Mouse (Mus musculus) bone marrow macrophage, adult 2 months (primary cell): ENCODE data around the gene Nog. TPM values are rescaled to one million over a fixed set of nuclear protein-coding genes. Genes with fewer than 3 reads are reported as not detected.

Experiments used
- H3K27ac ChIP-seq: 2 replicates; pipeline ENCODE4 v1.5.1; 2012; ENCODE audit warnings: low read depth, low read length; ENCODE audit not compliant: insufficient read depth
- H3K4me1 ChIP-seq: 2 replicates; pipeline ENCODE4 v1.6.1; 2012; ENCODE audit warnings: low read length; ENCODE audit not compliant: control insufficient read depth, insufficient read depth
- H3K4me3 ChIP-seq: 2 replicates; pipeline ENCODE4 v1.5.1; 2012; ENCODE audit warnings: mild to moderate bottlenecking, low read length, moderate library complexity; ENCODE audit not compliant: insufficient read depth
- CTCF ChIP-seq: IDR thresholded peaks from 2 replicates; pipeline ENCODE4 v1.5.1; 2012; ENCODE audit warnings: low read depth, mild to moderate bottlenecking, low read length, moderate library complexity
- POLR2A ChIP-seq: IDR thresholded peaks from 2 replicates; pipeline ENCODE4 v1.6.1; 2012; ENCODE audit warnings: mild to moderate bottlenecking, low read depth, low read length, borderline replicate concordance
- polyA plus RNA-seq: library from polyadenylated mRNA; stranded (reverse); fragments of >200 nt; gene quantifications from 2 replicates; pipeline ENCODE4 v1.2.4, GENCODE M21; 2012; ENCODE audit not compliant: missing spikeins, insufficient read depth, insufficient read length

The Nog gene
- polyA plus RNA-seq, 1 experiment: not detected

DNA sequence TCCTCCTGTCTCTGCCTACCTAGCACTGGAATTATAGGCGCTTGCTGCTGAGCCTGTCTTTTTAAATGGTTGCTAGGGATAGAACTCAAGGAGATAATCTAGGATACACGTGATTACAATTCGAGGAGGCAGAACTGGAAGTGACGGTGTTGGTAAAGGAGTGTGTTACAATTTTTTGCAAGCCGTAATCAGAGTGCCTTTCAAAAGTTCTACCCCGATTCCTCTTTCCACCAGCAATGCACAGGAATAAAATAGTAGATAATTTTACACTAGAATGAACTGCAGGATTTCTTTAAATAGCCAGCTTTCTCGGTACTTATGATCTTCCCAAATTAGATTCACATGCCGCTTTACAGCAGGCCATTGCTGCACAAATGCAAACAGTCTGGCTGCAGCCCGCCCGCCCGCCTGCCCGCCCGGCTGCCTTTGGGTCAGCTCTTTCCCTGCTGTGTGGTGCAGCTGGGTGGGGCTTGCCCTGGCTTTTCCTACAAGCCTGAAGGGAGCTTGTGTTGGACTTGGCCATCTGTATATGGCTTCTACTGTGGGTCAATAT, 32.2 kb downstream of the Nog start:
- H3K27ac ChIP-seq: no peak overlapping the region
- no peaks in the 10 kb centered on the region for H3K4me1 ChIP-seq
- no peak overlapping the region for H3K4me3 ChIP-seq
- TF ChIP-seq POLR2A (no peak), CTCF (no peak)

DNA sequence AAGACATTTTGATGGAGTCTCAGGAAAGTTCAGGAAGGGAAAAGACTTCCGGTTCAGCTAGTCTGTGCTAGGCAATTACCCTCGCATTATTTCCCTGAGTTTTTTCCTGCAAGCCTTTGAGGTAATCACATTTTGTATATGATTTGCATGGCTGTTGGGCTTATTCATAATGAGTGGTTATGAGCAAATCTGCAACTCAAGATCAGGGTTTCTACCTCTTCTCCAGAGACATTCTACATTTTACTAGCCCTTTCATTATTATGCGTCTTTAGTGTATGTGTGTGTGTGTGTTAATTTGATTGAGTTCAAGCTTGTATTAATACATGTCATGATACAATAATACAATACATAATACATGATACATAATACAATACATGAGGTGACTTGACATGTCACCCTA, 34.6 kb downstream of the Nog start:
- Histone ChIP-seq H3K4me1 (no peaks in the 10 kb centered on the region), H3K27ac (no peak overlapping the region), H3K4me3 (no peak overlapping the region)
- TF ChIP-seq CTCF: no peak
- TF ChIP-seq POLR2A: no peak

DNA sequence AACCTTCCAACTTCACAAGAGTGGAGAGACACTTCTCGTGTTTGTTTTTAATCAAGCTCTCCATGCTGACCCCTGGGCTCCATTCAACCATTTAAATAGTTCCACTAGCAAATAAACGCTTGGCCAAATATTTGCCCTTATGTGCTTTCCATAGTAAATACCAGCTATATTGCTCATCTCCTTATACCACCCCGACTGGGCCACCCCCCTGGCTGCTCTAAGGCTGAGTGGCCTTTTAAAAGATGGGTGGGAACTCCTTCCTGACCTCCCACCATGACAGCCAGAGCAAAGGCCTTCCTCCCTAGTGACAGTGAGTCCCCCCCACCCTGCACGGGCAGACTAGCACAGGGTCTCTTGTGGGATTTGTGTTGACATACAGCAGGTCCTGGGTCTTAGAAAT, 37.1 kb downstream of the Nog start:
- TF ChIP-seq CTCF: no peak
- TF ChIP-seq POLR2A: no peak
- Histone ChIP-seq H3K4me1 (no peaks in the 10 kb centered on the region), H3K4me3 (no peak overlapping the region), H3K27ac (no peak overlapping the region)

DNA sequence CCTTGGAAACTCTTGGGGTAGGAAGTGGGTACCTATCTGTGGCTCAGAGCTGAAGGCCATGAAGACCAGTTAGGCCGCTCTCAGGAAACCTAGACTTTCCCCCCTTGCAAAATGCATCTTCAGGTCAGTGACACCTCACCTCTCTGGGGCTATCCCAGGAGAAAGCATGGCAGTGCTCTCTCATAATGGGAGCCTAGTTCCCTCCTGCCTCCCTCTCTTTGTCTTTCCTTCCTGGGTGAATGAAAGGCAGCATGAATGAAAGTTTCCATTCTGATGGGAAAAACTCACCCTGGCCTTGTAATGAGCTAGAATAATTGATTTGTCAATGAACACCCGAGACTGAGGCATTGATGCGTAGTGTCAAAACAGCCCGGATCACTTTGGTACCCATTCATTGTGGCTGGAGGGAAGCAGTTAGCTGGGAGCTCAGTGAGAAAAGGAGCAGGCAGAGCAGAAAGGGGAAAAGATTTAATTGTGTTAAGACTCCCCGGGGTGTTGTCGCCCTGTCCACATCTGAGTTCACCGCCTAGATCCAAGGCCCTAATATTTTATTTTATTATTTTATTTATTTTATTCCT, 42.7 kb downstream of the Nog start:
- H3K4me3 ChIP-seq: no peak overlapping the region
- TF ChIP-seq POLR2A (no peak), CTCF (no peak)
- no peaks in the 10 kb centered on the region for H3K4me1 ChIP-seq
- no peak overlapping the region for H3K27ac ChIP-seq

DNA sequence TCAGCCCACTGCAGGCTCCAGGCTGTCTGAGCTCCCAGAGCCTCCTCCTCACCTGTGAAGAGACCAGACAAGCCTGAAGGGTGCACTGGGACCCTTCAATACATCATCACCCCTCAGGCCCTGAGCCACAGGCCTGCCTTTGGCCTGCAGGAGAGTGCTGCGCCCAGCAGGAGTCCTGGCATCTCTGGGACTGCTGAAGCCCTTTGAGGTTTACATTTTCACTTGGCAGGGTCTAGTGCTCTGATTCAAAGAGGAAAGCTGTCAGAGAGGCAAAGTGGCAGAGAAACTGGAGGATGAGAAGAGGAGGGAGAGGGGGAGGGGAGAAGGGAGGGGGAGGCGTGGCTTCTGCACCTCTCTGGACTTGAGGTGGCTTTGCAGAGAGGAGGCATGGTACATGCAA, 44.2 kb downstream of the Nog start:
- TF ChIP-seq CTCF (no peak), POLR2A (no peak)
- no peak overlapping the region for H3K4me3 ChIP-seq
- H3K4me1 ChIP-seq: no peaks in the 10 kb centered on the region
- no peak overlapping the region for H3K27ac ChIP-seq

DNA sequence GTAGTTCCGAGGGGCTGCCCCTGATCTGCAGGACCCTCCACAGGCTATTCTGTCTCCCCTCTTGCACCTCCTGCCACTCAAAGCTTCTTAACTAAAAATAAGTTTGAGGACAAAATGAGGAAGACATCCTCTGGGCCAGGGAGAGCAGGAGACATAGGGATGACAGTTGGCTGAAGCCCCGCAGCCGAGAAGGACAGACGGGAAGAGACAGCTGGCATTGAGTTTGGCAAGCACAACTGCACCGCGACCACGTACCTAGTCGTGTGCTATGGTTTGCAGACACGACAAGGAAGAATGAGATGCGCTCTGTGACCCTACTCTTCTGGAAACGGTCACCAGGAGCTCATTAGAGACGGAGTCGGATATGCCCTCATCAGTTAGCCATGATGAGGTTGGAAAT, 48.2 kb downstream of the Nog start:
- TF ChIP-seq CTCF: no peak
- TF ChIP-seq POLR2A: no peak
- Histone ChIP-seq H3K4me1 (no peaks in the 10 kb centered on the region), H3K4me3 (no peak overlapping the region), H3K27ac (no peak overlapping the region)

Other genes with a start within 250 kb of the Nog start
- 3.4 and 4.4 TPM in 2 replicates for gene Dgke, start 235.5 kb downstream of the Nog start, polyA plus RNA-seq
- gene Gm525, start 228.5 kb downstream of the Nog start, polyA plus RNA-seq: not detected in 2 replicates